ENCODE assay signal across 12 mouse cellular contexts in the genomic region with DNA sequence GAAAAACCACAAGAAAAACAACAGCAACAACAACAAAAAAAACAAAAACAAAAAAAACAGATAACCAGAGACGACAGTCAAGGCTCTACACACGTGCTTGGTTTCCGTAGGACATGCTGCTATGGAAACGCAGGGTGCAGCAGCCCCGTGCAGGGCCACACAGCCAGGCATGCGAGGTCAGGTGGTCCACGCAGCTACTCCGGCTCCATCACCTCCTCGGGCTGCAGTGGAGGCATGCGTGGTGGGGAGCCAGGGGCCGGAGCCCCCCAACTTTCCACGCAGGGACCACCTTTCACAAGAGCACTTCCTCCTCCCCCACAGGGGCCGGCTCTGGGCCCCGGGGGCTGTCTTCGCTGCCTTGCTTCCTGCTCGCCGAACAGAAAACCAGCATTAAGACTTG. TPM values are rescaled to one million over a fixed set of nuclear protein-coding genes. Genes with fewer than 3 reads are reported as not detected.
A peak's percentile ranks its signal among the peaks of the same experiment; 100 is the strongest.
DNase-seq lines count a peak whose midpoint lies in the region; ATAC-seq and TF ChIP-seq lines count a peak whose summit lies in the region.
"Had no signal": no experiment of that assay in that cellular context is flagged by ENCODE, and none has a peak within 500 bp of the region (broad histone marks: within the 10 kb centered on the region; RNA-seq: fewer than 3 reads in every experiment).

No protein-coding gene starts in this region.

- H3K4me3 ChIP-seq in kidney, embryonic 14.5 days (ENCODE audit: low read length), result no peak overlapping the region
- no peak overlapping the region for H3K4me3 ChIP-seq in bone marrow, adult 2 months (replicated peaks; ENCODE audit: control insufficient read depth, low read depth, low read length)
- H3K4me3 ChIP-seq in limb, embryonic 13.5 days, result no peak overlapping the region
- H3K4me3 ChIP-seq: forebrain, embryonic 13.5 days had no signal

- TF ChIP-seq CTCF in bone marrow, adult 2 months (IDR thresholded peaks at IDR 0.05; ENCODE audit: control insufficient read depth, insufficient read depth, low read length), result no peak

- 35% methylated on average over 17 of the region's 17 CpGs for WGBS in kidney, embryonic 14.5 days
- 14% methylated on average over 17 of the region's 17 CpGs for WGBS in bone marrow, adult 2 months
- 67% methylated on average over 17 of the region's 17 CpGs for WGBS in limb, embryonic 13.5 days

- no peak overlapping the region for H3K9ac ChIP-seq in kidney, embryonic 14.5 days (ENCODE audit: low read depth, low read length)
- no peak overlapping the region for H3K9ac ChIP-seq in limb, embryonic 13.5 days
- H3K9ac ChIP-seq: forebrain, embryonic 13.5 days had no signal

- peaks cover 20% of the 10 kb centered on the region for H3K4me1 ChIP-seq in kidney, embryonic 14.5 days (ENCODE audit: control insufficient read depth, insufficient read depth, low read length)
- peaks cover 3% of the 10 kb centered on the region; the same call in 1 of the 2 replicates for H3K4me1 ChIP-seq in bone marrow, adult 2 months (ENCODE audit: control insufficient read depth, insufficient read depth, low read length)
- H3K4me1 ChIP-seq in limb, embryonic 13.5 days, result peaks cover 23% of the 10 kb centered on the region
- H3K4me1 ChIP-seq: forebrain, embryonic 13.5 days had no signal

- H3K9me3 ChIP-seq in kidney, embryonic 14.5 days (ENCODE audit: control insufficient read depth, low read length), result no peaks in the 10 kb centered on the region
- no peaks in the 10 kb centered on the region for H3K9me3 ChIP-seq in limb, embryonic 13.5 days
- H3K9me3 ChIP-seq: forebrain, embryonic 13.5 days had no signal

- no peaks in the 10 kb centered on the region; the same call in 1 of the 2 replicates for H3K36me3 ChIP-seq in kidney, embryonic 14.5 days (ENCODE audit: control insufficient read depth, insufficient read depth, low read length)
- H3K36me3 ChIP-seq in limb, embryonic 13.5 days, result peaks cover 21% of the 10 kb centered on the region

- H3K4me2 ChIP-seq in kidney, embryonic 14.5 days (replicated peaks; ENCODE audit: low read depth, low read length), result peak overlapping the region; percentile 15; the same call in 1 of the 2 replicates
- H3K4me2 ChIP-seq in limb, embryonic 13.5 days (replicated peaks), result 0 out of 2 replicates have a peak overlapping the region, but pooled peaks have one; percentile 21
- H3K4me2 ChIP-seq: forebrain, embryonic 13.5 days had no signal

- peak; percentile 26; the same call in 1 of the 2 replicates for ATAC-seq in kidney, embryonic 14.5 days (ENCODE audit: low FRiP score, low TSS enrichment)
- ATAC-seq in limb, embryonic 13.5 days (ENCODE audit: low FRiP score, low read depth), result no peak
- ATAC-seq in frontal cortex, adult (ENCODE audit: low TSS enrichment), result no peak
- ATAC-seq: forebrain, embryonic 13.5 days had no signal

- no peak for TF ChIP-seq POLR2A in bone marrow, adult 2 months (IDR thresholded peaks at IDR 0.05; ENCODE audit: borderline replicate concordance, control insufficient read depth, low read depth, low read length)

- no peaks in the 10 kb centered on the region for H3K27me3 ChIP-seq in kidney, embryonic 14.5 days (ENCODE audit: control insufficient read depth, insufficient read depth, low read length)
- no peaks in the 10 kb centered on the region for H3K27me3 ChIP-seq in limb, embryonic 13.5 days
- H3K27me3 ChIP-seq: forebrain, embryonic 13.5 days had no signal

- no peak overlapping the region for H3K27ac ChIP-seq in kidney, embryonic 14.5 days (ENCODE audit: low read depth, low read length)
- 0 out of 2 replicates have a peak overlapping the region, but pooled peaks have one; percentile 2 for H3K27ac ChIP-seq in bone marrow, adult 2 months (ENCODE audit: control insufficient read depth, insufficient read depth, low read depth, low read length, poor library complexity)
- H3K27ac ChIP-seq in limb, embryonic 13.5 days, result no peak overlapping the region
- H3K27ac ChIP-seq: forebrain, embryonic 13.5 days; macrophage had no signal

- DNase-seq in kidney, postnatal 14 days, result no peak
- peak; percentile 67 for DNase-seq in thymus, postnatal 0 days (ENCODE audit: low spot score)
- DNase-seq in retina, postnatal 1 day, result no peak
- DNase-seq: adrenal gland, postnatal 25 days; cerebellum, adult 9-10 months; kidney, adult 2 months had no signal

RNA-seq across cellular contexts. Expression of a gene that starts 26.5 kb away (rescaled TPM):
- polyA plus RNA-seq in kidney, embryonic 14.5 days (2014; fragmentation: Nextera tagmentation; extraction: Ambion mirVana), result 14.0 and 14.8 TPM in 2 replicates
- polyA plus RNA-seq in bone marrow, adult 2 months (2011; ENCODE audit: insufficient read depth, insufficient read length, low replicate concordance, missing spikeins), result 13.2 and 23.7 TPM in 2 replicates
- 16.1 and 16.8 TPM in 2 replicates for polyA plus RNA-seq in limb, embryonic 13.5 days (2015; fragmentation: Nextera tagmentation; extraction: Ambion mirVana)
- 22.5 and 26.7 TPM in 2 replicates for polyA plus RNA-seq in thymus, postnatal 0 days (2015; fragmentation: Nextera tagmentation; extraction: Ambion mirVana)

RNA-seq across cellular contexts. Expression of a gene that starts 45.3 kb away (rescaled TPM):
- polyA plus RNA-seq in kidney, embryonic 14.5 days (2014; fragmentation: Nextera tagmentation; extraction: Ambion mirVana), result 25.0 and 40.9 TPM in 2 replicates
- 15.8 and 31.8 TPM in 2 replicates for polyA plus RNA-seq in bone marrow, adult 2 months (2011; ENCODE audit: insufficient read depth, insufficient read length, low replicate concordance, missing spikeins)
- 36.4 and 38.0 TPM in 2 replicates for polyA plus RNA-seq in limb, embryonic 13.5 days (2015; fragmentation: Nextera tagmentation; extraction: Ambion mirVana)
- polyA plus RNA-seq in thymus, postnatal 0 days (2015; fragmentation: Nextera tagmentation; extraction: Ambion mirVana), result 24.7 and 27.1 TPM in 2 replicates
